Mouse (Mus musculus): ENCODE results near the gene Chtop. TPM values are rescaled to one million over a fixed set of nuclear protein-coding genes. Genes with fewer than 3 reads are reported as not detected.

The Chtop gene
- total RNA-seq, 2 experiments from 2014 or later = 83.3 to 100 TPM

- peak; percentile 68 for DNase-seq
- intact Hi-C loops (cut with DNase I; ENCODE audit: low total_unique reads) = no loop called here
Measured at GRCm38 (mm10) chr3:90513796-90514590, 4.7 kb upstream of the Chtop start, which contains the start of the genes S100a1 and S100a13. TSS of gene S100a1 (minus strand) at chr3:90514392. TSS of gene S100a13 (plus strand) at chr3:90514435.

GRCm38 (mm10) chr3:90512948-90513642 is 3.8 kb upstream of the Chtop start:
- intact Hi-C loops (cut with DNase I; ENCODE audit: low total_unique reads) = no loop called here
- no peak for DNase-seq

GRCm38 (mm10) chr3:90512276-90512675 is 3.0 kb upstream of the Chtop start:
- DNase-seq = no peak
- intact Hi-C loops (cut with DNase I; ENCODE audit: low total_unique reads) = no loop called here

- no peak for DNase-seq
- intact Hi-C loops (cut with DNase I; ENCODE audit: low total_unique reads) = no loop called here
Measured at GRCm38 (mm10) chr3:90509747-90510123, 437 bp upstream of the Chtop start.

- intact Hi-C loops (cut with DNase I; ENCODE audit: low total_unique reads) = no loop called here
- no peak for DNase-seq
Measured at GRCm38 (mm10) chr3:90508287-90508949, 880 bp downstream of the Chtop start.

GRCm38 (mm10) chr3:90506362-90506761 is 2.9 kb downstream of the Chtop start:
- intact Hi-C loops (cut with DNase I; ENCODE audit: low total_unique reads) = no loop called here

GRCm38 (mm10) chr3:90505216-90505615 is 4.1 kb downstream of the Chtop start:
- intact Hi-C loops (cut with DNase I; ENCODE audit: low total_unique reads) = no loop called here
- no peak for DNase-seq

More at GRCm38 (mm10) chr3:90506362-90506761, 2.9 kb downstream of the Chtop start:
- DNase-seq = no peak

- intact Hi-C loops (cut with DNase I; ENCODE audit: low total_unique reads) = no loop called here
- no peak for DNase-seq
Measured at GRCm38 (mm10) chr3:90503444-90503843, 5.9 kb downstream of the Chtop start.

- intact Hi-C loops (cut with DNase I; ENCODE audit: low total_unique reads) = no loop called here
Measured at GRCm38 (mm10) chr3:90497597-90497996, 11.7 kb downstream of the Chtop start.

GRCm38 (mm10) chr3:90495850-90496525 is 13.3 kb downstream of the Chtop start:
- intact Hi-C loops (cut with DNase I; ENCODE audit: low total_unique reads) = no loop called here
- DNase-seq = no peak

More at GRCm38 (mm10) chr3:90497597-90497996, 11.7 kb downstream of the Chtop start:
- no peak for DNase-seq

- no peak for DNase-seq
- intact Hi-C loops (cut with DNase I; ENCODE audit: low total_unique reads) = no loop called here
Measured at GRCm38 (mm10) chr3:90493831-90494540, 15.3 kb downstream of the Chtop start.

GRCm38 (mm10) chr3:90491350-90491749 is 17.9 kb downstream of the Chtop start:
- intact Hi-C loops (cut with DNase I; ENCODE audit: low total_unique reads) = no loop called here
- no peak for DNase-seq

- peak; percentile 95 for DNase-seq
- intact Hi-C loops (cut with DNase I; ENCODE audit: low total_unique reads) = no loop called here
Measured at GRCm38 (mm10) chr3:90490696-90491256, 18.5 kb downstream of the Chtop start, which contains the start of gene Snapin. TSS of gene Snapin (minus strand) at chr3:90491033.

- intact Hi-C loops (cut with DNase I; ENCODE audit: low total_unique reads) = no loop called here
- no peak for DNase-seq
Measured at GRCm38 (mm10) chr3:90488576-90488975, 20.7 kb downstream of the Chtop start.

GRCm38 (mm10) chr3:90486998-90487397 is 22.3 kb downstream of the Chtop start:
- intact Hi-C loops (cut with DNase I; ENCODE audit: low total_unique reads) = no loop called here
- no peak for DNase-seq

GRCm38 (mm10) chr3:90475831-90476611 is 33.3 kb downstream of the Chtop start, which contains the start of gene Ilf2:
TSS of gene Ilf2 (plus strand) at chr3:90476126.
- peak; percentile 93 for DNase-seq
- intact Hi-C loops (cut with DNase I; ENCODE audit: low total_unique reads) = no loop called here

- DNase-seq = no peak
- intact Hi-C loops (cut with DNase I; ENCODE audit: low total_unique reads) = no loop called here
Measured at GRCm38 (mm10) chr3:90475151-90475830, 34.0 kb downstream of the Chtop start.

Measured in gastrocnemius, postnatal 14 days (tissue).